ENCODE assay signal across 8 mouse cellular contexts in the genomic region with DNA sequence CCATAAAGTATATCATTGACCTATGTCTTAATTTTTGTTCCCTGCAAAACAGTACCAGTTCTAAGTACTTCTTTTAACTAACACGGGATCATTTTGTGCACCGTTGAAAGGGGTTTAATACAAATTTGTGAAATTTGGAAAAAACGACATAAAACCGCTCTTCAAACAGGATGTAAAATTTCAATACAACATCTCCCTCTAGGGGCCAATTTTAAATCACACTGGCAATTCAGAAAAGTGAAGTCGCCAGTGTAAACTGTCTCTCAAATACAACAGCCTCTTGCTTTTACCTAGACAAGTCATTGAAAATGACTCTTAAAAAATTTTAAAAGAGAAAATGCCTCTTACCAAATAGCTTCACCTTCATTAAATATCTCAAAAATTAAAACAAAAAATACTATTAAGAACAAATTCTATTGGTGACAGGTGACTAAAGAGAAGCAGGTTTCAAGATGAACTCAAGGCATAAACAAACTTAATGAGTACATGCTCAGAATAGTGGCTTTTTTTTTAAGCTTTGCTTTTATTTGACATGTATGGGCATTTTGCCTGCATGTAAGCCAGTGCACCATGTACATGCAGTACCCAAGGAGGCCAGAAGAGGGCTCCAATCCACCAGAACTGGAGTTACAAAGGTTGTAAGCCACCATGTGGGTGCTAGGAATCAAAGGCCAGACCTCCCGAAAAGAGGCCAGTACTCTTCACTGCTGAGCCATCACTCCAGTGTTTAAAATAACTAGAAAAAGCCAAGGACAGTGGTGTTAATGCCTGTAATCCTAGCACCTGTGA. TPM values are rescaled to one million over a fixed set of nuclear protein-coding genes. Genes with fewer than 3 reads are reported as not detected.
DNase-seq lines count a peak whose midpoint lies in the region; ATAC-seq lines count a peak whose summit lies in the region.

No protein-coding gene starts in this region.

- H3K4me3 ChIP-seq in liver, embryonic 12.5 days, result no peak overlapping the region

- no peak overlapping the region for H3K4me2 ChIP-seq in liver, embryonic 12.5 days

- H3K9ac ChIP-seq in liver, embryonic 12.5 days, result no peak overlapping the region

- H3K27ac ChIP-seq in liver, embryonic 12.5 days, result no peak overlapping the region

- ATAC-seq in liver, embryonic 12.5 days, result no peak
- ATAC-seq in monocyte, adult 5-6 weeks (replicated peaks; ENCODE audit: insufficient number of reproducible peaks, low FRiP score, low TSS enrichment, poor library complexity, severe bottlenecking), result no peak

- 0 out of 2 replicates have a peak, but pooled peaks cover 6% of the 10 kb centered on the region for H3K9me3 ChIP-seq in liver, embryonic 12.5 days (replicated peaks)

- 25% methylated on average over 6 of the region's 6 CpGs for whole genome bisulfite sequencing in liver, embryonic 12.5 days (ENCODE audit: insufficient replicate concordance)

- no peaks in the 10 kb centered on the region for H3K36me3 ChIP-seq in liver, embryonic 12.5 days

- H3K4me1 ChIP-seq in liver, embryonic 12.5 days, result peaks cover 8% of the 10 kb centered on the region

- H3K27me3 ChIP-seq in liver, embryonic 12.5 days (replicated peaks), result peaks cover 6% of the 10 kb centered on the region; the same call in 1 of the 2 replicates

- DNase-seq in cerebellum, adult 9-10 months, result peak; percentile 69
- no peak for DNase-seq in cerebellum, adult 9-11 months
- DNase-seq in liver, result peak; percentile 60
- DNase-seq in cerebellum, postnatal 36 days, result peak; percentile 45 to 46
- DNase-seq in lung, postnatal 10 days, result peak; percentile 70
- DNase-seq in c-Kit-positive CD71-positive TER-119-positive erythroid progenitor cells, embryonic 14.5 days (ENCODE audit: low spot score), result no peak

RNA-seq across cellular contexts. Expression of a gene that starts 43.2 kb away (rescaled TPM):
- polyA plus RNA-seq in liver, embryonic 12.5 days (2016; fragmentation: Nextera tagmentation; extraction: Ambion mirVana), result 19.3 and 20.6 TPM in 2 replicates
- total RNA-seq in monocyte, adult 5-6 weeks (2017), result 67.3 to 111 TPM (median 88.1 TPM) in 3 replicates

Comparison
In these comparisons a context has a peak if more than half of its experiments do, and no peak if none do; other contexts are left out.
1. DNase-seq: peak in cerebellum, adult 9-10 months (single experiment), liver (single experiment), cerebellum, postnatal 36 days (2 of 2) and lung, postnatal 10 days (single experiment); none in cerebellum, adult 9-11 months (single experiment) and c-Kit-positive CD71-positive TER-119-positive erythroid progenitor cells, embryonic 14.5 days (single experiment).